Mouse (Mus musculus) ES-E14 (cell line): ENCODE results near the gene Gpc6.

Experiments
- HCFC1 ChIP-seq: IDR thresholded peaks from 2 replicates; pipeline ENCODE4 v1.6.1; 2012; ENCODE audit warnings: low read length, inconsistent platforms, borderline replicate concordance; ENCODE audit not compliant: insufficient read depth
- ZC3H11A ChIP-seq: IDR thresholded peaks from 2 replicates; pipeline ENCODE4 v1.6.1; 2012; ENCODE audit warnings: low read depth, mild to moderate bottlenecking, inconsistent platforms, low read length, borderline replicate concordance
- ZNF384 ChIP-seq: IDR thresholded peaks from 2 replicates; pipeline ENCODE4 v1.6.1; 2012; ENCODE audit warnings: low read depth, low read length, inconsistent platforms

DNA sequence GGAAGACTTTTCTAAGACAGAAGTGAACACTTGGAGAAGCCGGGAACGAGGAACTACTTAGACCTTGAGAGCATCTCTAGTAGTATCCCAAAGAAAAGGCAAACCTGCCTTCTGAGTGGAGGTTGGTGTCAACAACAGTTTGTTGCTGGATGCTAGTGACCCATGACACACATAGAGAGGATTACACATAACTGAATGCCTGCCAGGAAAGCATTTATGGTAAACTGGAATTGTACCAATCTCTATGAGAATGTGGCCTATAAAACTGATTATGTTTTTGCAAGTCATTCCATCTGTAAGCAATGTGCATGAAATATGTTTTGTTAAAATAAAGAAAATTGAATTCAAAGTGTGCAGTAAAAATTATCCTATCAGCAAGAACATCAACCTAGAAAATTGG is 485.4 kb downstream of the Gpc6 start:
- TF ChIP-seq HCFC1 = no peak
- TF ChIP-seq ZNF384 = no peak
- no peak for TF ChIP-seq ZC3H11A
